Mouse (Mus musculus) stomach, embryonic 14.5 days (tissue): Measurements from ENCODE around the gene Poldip2. TPM values are rescaled to one million over a fixed set of nuclear protein-coding genes. Genes with fewer than 3 reads are reported as not detected.
A peak's percentile ranks its signal among the peaks of the same experiment; 100 is the strongest.

Experiments
- ATAC-seq: fragments of 200-750 bp; cut with Nextera tagmentation; 2 replicates; pipeline ENCODE4 v1.8.0; 2017; ENCODE audit warnings: low read depth, moderate TSS enrichment; ENCODE audit not compliant: insufficient number of reproducible peaks, insufficient read depth, low FRiP score
- H3K27ac ChIP-seq: fragments of 300-500 bp; sonication (generic); 2 replicates; pipeline ENCODE4 v1.5.1; 2014; ENCODE audit warnings: mild to moderate bottlenecking, low read length, moderate library complexity, mixed read lengths
- H3K27me3 ChIP-seq: fragments of 300-500 bp; sonication (generic); 2 replicates; pipeline ENCODE4 v1.6.1; 2014; ENCODE audit warnings: low read length, control low read depth, mixed read lengths; ENCODE audit not compliant: control insufficient read depth, insufficient read depth
- H3K36me3 ChIP-seq: fragments of 300-500 bp; sonication (generic); 2 replicates; pipeline ENCODE4 v1.6.1; 2014; ENCODE audit warnings: mild to moderate bottlenecking, control low read depth, low read length, moderate library complexity, mixed read lengths; ENCODE audit not compliant: control insufficient read depth, insufficient read depth
- H3K4me1 ChIP-seq: fragments of 300-500 bp; sonication (generic); 2 replicates; pipeline ENCODE4 v1.6.1; 2014; ENCODE audit warnings: low read length, control low read depth, mixed read lengths; ENCODE audit not compliant: control insufficient read depth, insufficient read depth
- H3K4me2 ChIP-seq: fragments of 300-500 bp; sonication (generic); replicated peaks from 2 replicates; pipeline ENCODE4 v1.6.1; 2014; ENCODE audit warnings: low read depth, low read length, control low read depth
- H3K4me3 ChIP-seq: fragments of 300-500 bp; sonication (generic); 2 replicates; pipeline ENCODE4 v1.5.1; 2014; ENCODE audit warnings: low read depth, low read length, control low read depth
- H3K9ac ChIP-seq: fragments of 300-500 bp; sonication (generic); replicated peaks from 2 replicates; pipeline ENCODE4 v1.6.1; 2014; ENCODE audit warnings: low read depth, mild to moderate bottlenecking, control low read depth, low read length, moderate library complexity, mixed read lengths
- H3K9me3 ChIP-seq: fragments of 300-500 bp; sonication (generic); 2 replicates; pipeline ENCODE4 v1.6.1; 2016; ENCODE audit warnings: low read depth, low read length, control low read depth; ENCODE audit not compliant: control insufficient read depth
- WGBS: fragments of 180-500 bp; shearing (Covaris S2); extraction: QIAGEN DNeasy Blood & Tissue Kit; methylation state at CpG from one replicate; pipeline ENCODE4 v1.1.7; 2014; 5-methylcytosine and 5-hydroxymethylcytosine counted together
- polyA plus RNA-seq: library from polyadenylated mRNA; unstranded; fragments of >200 nt; fragmentation: Nextera tagmentation; extraction: Ambion mirVana; gene quantifications from 2 replicates; pipeline ENCODE4 v1.2.1, GENCODE M21; 2014

Poldip2 gene
- polyA plus RNA-seq, 1 experiment from 2014 or later: 131 TPM

- peak within 1 kb of the TSS; percentile 50 for H3K4me3 ChIP-seq
- WGBS: 3% methylated on average over 36 of the region's 36 CpGs
- ATAC-seq: peak; percentile 97
- H3K9me3 ChIP-seq: no peaks in the 10 kb centered on the region
- peak within 1 kb of the TSS; percentile 96 for H3K4me2 ChIP-seq
- no peaks in the 10 kb centered on the region for H3K4me1 ChIP-seq
- no peaks in the 10 kb centered on the region for H3K36me3 ChIP-seq
- H3K9ac ChIP-seq: peak within 1 kb of the TSS; percentile 36; the same call in 1 of the 2 replicates
- no peak within 1 kb of the TSS for H3K27ac ChIP-seq
- H3K27me3 ChIP-seq: peaks cover 13% of the 10 kb centered on the region
Measured at GRCm38 (mm10) chr11:78497544-78498522, 14.2 kb upstream of the Poldip2 start, which contains the start of gene Sarm1. TSS of gene Sarm1 (minus strand) at chr11:78497754.

GRCm38 (mm10) chr11:78499004-78499403 is 13.0 kb upstream of the Poldip2 start, which contains the start of gene Vtn:
TSS of gene Vtn (plus strand) at chr11:78499091.
- no peak for ATAC-seq
- Histone ChIP-seq H3K4me2 (peak within 1 kb of the TSS; percentile 96), H3K36me3 (no peaks in the 10 kb centered on the region), H3K4me3 (peak within 1 kb of the TSS; percentile 50), H3K27me3 (peaks cover 13% of the 10 kb centered on the region), H3K9me3 (no peaks in the 10 kb centered on the region), H3K9ac (0 out of 2 replicates have a peak within 1 kb of the TSS, but pooled peaks have one; percentile 3), H3K27ac (no peak within 1 kb of the TSS), H3K4me1 (no peaks in the 10 kb centered on the region)
- WGBS: 48% methylated on average over 7 of the region's 7 CpGs

GRCm38 (mm10) chr11:78499543-78499942 is 12.4 kb upstream of the Poldip2 start:
- 36% methylated on average over 16 of the region's 16 CpGs for WGBS
- ATAC-seq: no peak
- peaks cover 13% of the 10 kb centered on the region for H3K27me3 ChIP-seq

GRCm38 (mm10) chr11:78500623-78501202 is 11.3 kb upstream of the Poldip2 start:
- ATAC-seq: no peak
- H3K4me1 ChIP-seq: no peaks in the 10 kb centered on the region
- H3K27ac ChIP-seq: no peak overlapping the region
- H3K27me3 ChIP-seq: peaks cover 10% of the 10 kb centered on the region
- H3K36me3 ChIP-seq: no peaks in the 10 kb centered on the region
- H3K4me3 ChIP-seq: no peak overlapping the region
- 54% methylated on average over 9 of the region's 9 CpGs for WGBS
- no peak overlapping the region for H3K4me2 ChIP-seq
- no peaks in the 10 kb centered on the region for H3K9me3 ChIP-seq
- H3K9ac ChIP-seq: no peak overlapping the region

More at GRCm38 (mm10) chr11:78499543-78499942, 12.4 kb upstream of the Poldip2 start:
- Histone ChIP-seq H3K27ac (no peak overlapping the region), H3K36me3 (no peaks in the 10 kb centered on the region), H3K4me1 (no peaks in the 10 kb centered on the region), H3K4me3 (no peak overlapping the region), H3K4me2 (no peak overlapping the region), H3K9ac (no peak overlapping the region), H3K9me3 (no peaks in the 10 kb centered on the region)

- peaks cover 6% of the 10 kb centered on the region for H3K27me3 ChIP-seq
- WGBS: 76% methylated on average over 20 of the region's 20 CpGs
Measured at GRCm38 (mm10) chr11:78501529-78501928, 10.5 kb upstream of the Poldip2 start.

GRCm38 (mm10) chr11:78502909-78503650 is 8.9 kb upstream of the Poldip2 start, which contains the start of gene Sebox:
TSS of gene Sebox (plus strand) at chr11:78503447.
- peaks cover 6% of the 10 kb centered on the region for H3K27me3 ChIP-seq
- no peak for ATAC-seq
- H3K36me3 ChIP-seq: peaks cover 11% of the 10 kb centered on the region
- no peak within 1 kb of the TSS for H3K9ac ChIP-seq
- H3K4me3 ChIP-seq: no peak within 1 kb of the TSS
- H3K4me1 ChIP-seq: no peaks in the 10 kb centered on the region
- H3K9me3 ChIP-seq: no peaks in the 10 kb centered on the region
- H3K27ac ChIP-seq: no peak within 1 kb of the TSS
- 68% methylated on average over 7 of the region's 7 CpGs for WGBS
- H3K4me2 ChIP-seq: no peak within 1 kb of the TSS

More at GRCm38 (mm10) chr11:78501529-78501928, 10.5 kb upstream of the Poldip2 start:
- Histone ChIP-seq H3K4me1 (no peaks in the 10 kb centered on the region), H3K9me3 (no peaks in the 10 kb centered on the region), H3K27ac (no peak overlapping the region), H3K4me2 (no peak overlapping the region), H3K36me3 (no peaks in the 10 kb centered on the region), H3K9ac (no peak overlapping the region), H3K4me3 (no peak overlapping the region)
- no peak for ATAC-seq

- H3K4me2 ChIP-seq: no peak overlapping the region
- no peak for ATAC-seq
- H3K27ac ChIP-seq: no peak overlapping the region
- H3K27me3 ChIP-seq: no peaks in the 10 kb centered on the region
- peaks cover 16% of the 10 kb centered on the region for H3K36me3 ChIP-seq
- H3K9ac ChIP-seq: no peak overlapping the region
- H3K4me1 ChIP-seq: no peaks in the 10 kb centered on the region
- H3K9me3 ChIP-seq: no peaks in the 10 kb centered on the region
- WGBS: 71% methylated on average over 3 of the region's 3 CpGs
- H3K4me3 ChIP-seq: no peak overlapping the region
Measured at GRCm38 (mm10) chr11:78505430-78505829, 6.6 kb upstream of the Poldip2 start.

- Histone ChIP-seq H3K27me3 (no peaks in the 10 kb centered on the region), H3K9ac (no peak overlapping the region), H3K36me3 (peaks cover 16% of the 10 kb centered on the region), H3K27ac (no peak overlapping the region), H3K4me2 (no peak overlapping the region), H3K9me3 (no peaks in the 10 kb centered on the region), H3K4me1 (peaks cover 11% of the 10 kb centered on the region; the same call in 1 of the 2 replicates), H3K4me3 (no peak overlapping the region)
- WGBS: 77% methylated on average over 5 of the region's 5 CpGs
- no peak for ATAC-seq
Measured at GRCm38 (mm10) chr11:78509148-78509547, 2.8 kb upstream of the Poldip2 start.
